Mouse (Mus musculus): ENCODE measurements around the gene Itga2. TPM values are rescaled to one million over a fixed set of nuclear protein-coding genes. Genes with fewer than 3 reads are reported as not detected.

The Itga2 gene
- polyA plus RNA-seq, 1 experiment, result 3.2 TPM

GRCm38 (mm10) chr13:114793250-114794030 lies 138.5 kb downstream of the Itga2 start:
- WGBS, result 35% methylated on average over 6 of the region's 6 CpGs
- Histone ChIP-seq H3K4me1 (ENCODE audit: control insufficient read depth, insufficient read depth, low read length) (no peaks in the 10 kb centered on the region), H3K4me3 (replicated peaks; ENCODE audit: control insufficient read depth, low read depth, low read length) (no peak overlapping the region), H3K27ac (ENCODE audit: control insufficient read depth, insufficient read depth, low read depth, low read length, poor library complexity) (no peak overlapping the region)
- TF ChIP-seq CTCF (IDR thresholded peaks at IDR 0.05; ENCODE audit: control insufficient read depth, insufficient read depth, low read length) (no peak), POLR2A (IDR thresholded peaks at IDR 0.05; ENCODE audit: borderline replicate concordance, control insufficient read depth, low read depth, low read length) (no peak)

- Histone ChIP-seq H3K4me3 (replicated peaks; ENCODE audit: control insufficient read depth, low read depth, low read length) (no peak overlapping the region), H3K27ac (ENCODE audit: control insufficient read depth, insufficient read depth, low read depth, low read length, poor library complexity) (no peak overlapping the region), H3K4me1 (ENCODE audit: control insufficient read depth, insufficient read depth, low read length) (no peaks in the 10 kb centered on the region)
- no peak for TF ChIP-seq CTCF (IDR thresholded peaks at IDR 0.05; ENCODE audit: control insufficient read depth, insufficient read depth, low read length)
- TF ChIP-seq POLR2A (IDR thresholded peaks at IDR 0.05; ENCODE audit: borderline replicate concordance, control insufficient read depth, low read depth, low read length), result no peak
- 63% methylated on average over 1 of the region's 1 CpGs for WGBS
Measured at GRCm38 (mm10) chr13:114791511-114791910, 140.4 kb downstream of the Itga2 start.

Other genes starting within 250 kb of the Itga2 start
- 17.3 and 29.3 TPM in 2 replicates for gene Mocs2, start 113.9 kb downstream of the Itga2 start, polyA plus RNA-seq (2011; ENCODE audit: insufficient read depth, insufficient read length, low replicate concordance, missing spikeins)
- gene Pelo, start 158.1 kb upstream of the Itga2 start, polyA plus RNA-seq (2011; ENCODE audit: insufficient read depth, insufficient read length, low replicate concordance, missing spikeins), result 7.8 and 9.3 TPM in 2 replicates
- 15.0 TPM in 1 of 2 replicates, not detected in the other for gene Gm49395, start 169.8 kb upstream of the Itga2 start, polyA plus RNA-seq (2011; ENCODE audit: insufficient read depth, insufficient read length, low replicate concordance, missing spikeins)
- gene Itga1, start 169.9 kb upstream of the Itga2 start, polyA plus RNA-seq (2011; ENCODE audit: insufficient read depth, insufficient read length, low replicate concordance, missing spikeins), result 9.7 and 15.5 TPM in 2 replicates

Data from bone marrow, adult 2 months (tissue).